Mouse (Mus musculus): ENCODE data around the gene Ints7. TPM values are rescaled to one million over a fixed set of nuclear protein-coding genes. Genes with fewer than 3 reads are reported as not detected.

Gene Ints7
- polyA plus RNA-seq, 2 experiments: 13.5 to 16.8 TPM

DNA sequence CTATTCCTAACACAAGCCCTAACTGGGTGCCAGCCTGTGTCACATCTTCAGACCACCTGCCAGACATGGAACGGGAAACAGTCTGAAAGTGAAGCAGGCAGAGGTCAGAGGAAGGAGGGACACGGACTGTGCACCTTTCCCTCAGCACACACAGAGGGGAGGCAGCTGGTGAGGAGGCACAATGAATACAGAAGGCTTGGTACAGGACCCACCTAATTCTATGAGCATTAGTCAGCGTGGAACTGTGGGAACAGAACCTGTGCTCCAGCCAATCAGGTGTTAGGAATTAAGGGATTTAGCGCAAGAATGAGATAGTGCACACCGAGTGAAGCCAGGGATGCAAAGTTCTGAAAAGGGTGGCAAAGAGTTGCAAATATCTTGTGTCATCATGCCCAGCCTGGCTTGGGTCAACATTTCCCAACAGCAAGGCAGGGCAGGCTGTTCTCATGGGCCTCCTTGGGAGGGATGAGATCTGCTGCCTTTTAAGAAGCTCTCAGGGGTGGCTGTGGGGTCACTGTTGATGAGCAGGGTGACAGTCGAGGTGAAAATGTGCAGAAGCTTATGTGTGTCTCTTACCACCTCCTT, 57.2 kb downstream of the Ints7 start:
- Histone ChIP-seq H3K4me1 (replicated peaks; ENCODE audit: control insufficient read depth in 2 of 2, insufficient read depth in 2 of 2, low read length in 1 of 2) (peaks cover 0 to 3% of the 10 kb centered on the region in 2 experiments; a peak in 1 of 4 replicates), H3K36me3 (replicated peaks; ENCODE audit: control insufficient read depth, insufficient read depth, low read depth) (no peaks in the 10 kb centered on the region), H3K9ac (replicated peaks) (no peak overlapping the region), H3K4me2 (ENCODE audit: low read depth) (no peak overlapping the region), H3K4me3 (ENCODE audit: insufficient read depth in 1 of 2, low read depth in 2 of 2, low read length in 2 of 2) (no peak overlapping the region), H3K27me3 (ENCODE audit: control insufficient read depth, insufficient read depth, low read length) (no peaks in the 10 kb centered on the region), H3K27ac (no peak overlapping the region), H3K9me3 (ENCODE audit: control insufficient read depth, low read length) (no peaks in the 10 kb centered on the region)
- no peak for TF ChIP-seq EP300 (IDR thresholded peaks at IDR 0.05; ENCODE audit: low read depth)
- TF ChIP-seq CTCF (IDR thresholded peaks at IDR 0.05; ENCODE audit: low read depth): no peak
- ATAC-seq (ENCODE audit: insufficient read depth): no peak
- 51% methylated on average over 6 of the region's 6 CpGs for WGBS (ENCODE audit: insufficient replicate concordance)
- DNase-seq (ENCODE audit: low read depth in 3 of 3, low spot score in 3 of 3): no peak

DNA sequence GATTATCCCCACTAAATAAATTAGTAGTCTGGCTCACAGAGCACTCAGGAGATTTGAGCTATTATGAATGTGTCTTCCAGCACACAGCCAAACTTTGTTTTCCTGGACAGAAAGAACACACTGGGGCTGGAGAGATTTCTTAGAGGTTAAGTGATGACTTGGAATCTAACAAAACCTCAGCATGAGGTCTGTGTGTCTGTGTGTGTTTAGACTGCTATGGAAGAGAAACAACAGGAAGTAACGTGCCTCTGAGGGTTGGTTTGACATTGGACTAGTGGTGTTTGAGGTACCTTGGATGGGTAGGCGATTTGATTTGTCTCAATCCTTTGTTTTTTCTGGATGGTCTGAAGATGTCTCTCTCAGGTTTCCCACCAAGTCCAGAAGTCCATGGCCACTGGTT, 58.7 kb downstream of the Ints7 start:
- H3K27me3 ChIP-seq (ENCODE audit: control insufficient read depth, insufficient read depth, low read length): no peaks in the 10 kb centered on the region
- no peak overlapping the region for H3K9ac ChIP-seq (replicated peaks)
- H3K4me1 ChIP-seq (replicated peaks; ENCODE audit: control insufficient read depth in 2 of 2, insufficient read depth in 2 of 2, low read length in 1 of 2): peaks cover 0 to under 1% of the 10 kb centered on the region in 2 experiments; a peak in 1 of 4 replicates
- no peak overlapping the region for H3K27ac ChIP-seq
- H3K4me2 ChIP-seq (ENCODE audit: low read depth): no peak overlapping the region
- 54% methylated on average over 2 of the region's 2 CpGs for WGBS (ENCODE audit: insufficient replicate concordance)
- no peaks in the 10 kb centered on the region for H3K36me3 ChIP-seq (replicated peaks; ENCODE audit: control insufficient read depth, insufficient read depth, low read depth)
- TF ChIP-seq CTCF (IDR thresholded peaks at IDR 0.05; ENCODE audit: low read depth) (no peak), EP300 (IDR thresholded peaks at IDR 0.05; ENCODE audit: low read depth) (no peak)
- H3K9me3 ChIP-seq (ENCODE audit: control insufficient read depth, low read length): no peaks in the 10 kb centered on the region
- H3K4me3 ChIP-seq (ENCODE audit: insufficient read depth in 1 of 2, low read depth in 2 of 2, low read length in 2 of 2): no peak overlapping the region
- no peak for ATAC-seq (ENCODE audit: insufficient read depth)
- no peak for DNase-seq (ENCODE audit: low read depth in 3 of 3, low spot score in 3 of 3)

DNA sequence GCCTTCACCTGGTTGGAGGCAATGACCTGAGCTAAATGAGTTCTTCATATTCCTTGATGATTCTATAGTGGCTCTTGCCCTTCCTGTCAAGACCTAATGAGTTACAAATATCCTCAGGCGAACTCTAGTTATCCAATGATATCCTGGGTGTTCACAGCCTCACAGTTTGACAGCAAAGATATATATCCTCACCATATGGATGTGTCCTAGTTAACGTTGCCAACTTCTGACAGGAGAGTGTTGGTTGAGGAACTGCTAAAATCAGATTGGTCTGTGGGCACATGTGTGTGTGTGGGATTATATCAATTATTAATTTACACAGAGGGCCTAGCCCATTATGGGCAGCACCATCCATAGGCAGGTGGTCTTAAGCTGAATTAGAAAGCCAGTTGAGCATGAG, 63.0 kb downstream of the Ints7 start:
- Histone ChIP-seq H3K36me3 (replicated peaks; ENCODE audit: control insufficient read depth, insufficient read depth, low read depth) (no peaks in the 10 kb centered on the region), H3K4me3 (ENCODE audit: insufficient read depth in 1 of 2, low read depth in 2 of 2, low read length in 2 of 2) (no peak overlapping the region), H3K9me3 (ENCODE audit: control insufficient read depth, low read length) (no peaks in the 10 kb centered on the region), H3K27ac (no peak overlapping the region), H3K9ac (replicated peaks) (no peak overlapping the region), H3K4me2 (ENCODE audit: low read depth) (no peak overlapping the region), H3K4me1 (replicated peaks; ENCODE audit: control insufficient read depth in 2 of 2, insufficient read depth in 2 of 2, low read length in 1 of 2) (peaks cover 0 to 13% of the 10 kb centered on the region in 2 experiments; a peak in 2 of 4 replicates), H3K27me3 (ENCODE audit: control insufficient read depth, insufficient read depth, low read length) (no peaks in the 10 kb centered on the region)
- TF ChIP-seq CTCF (IDR thresholded peaks at IDR 0.05; ENCODE audit: low read depth) (no peak), EP300 (IDR thresholded peaks at IDR 0.05; ENCODE audit: low read depth) (no peak)
- ATAC-seq (ENCODE audit: insufficient read depth) (no peak), DNase-seq (ENCODE audit: low read depth in 3 of 3, low spot score in 3 of 3) (no peak)
- WGBS (ENCODE audit: insufficient replicate concordance): 45% methylated on average over 2 of the region's 2 CpGs

DNA sequence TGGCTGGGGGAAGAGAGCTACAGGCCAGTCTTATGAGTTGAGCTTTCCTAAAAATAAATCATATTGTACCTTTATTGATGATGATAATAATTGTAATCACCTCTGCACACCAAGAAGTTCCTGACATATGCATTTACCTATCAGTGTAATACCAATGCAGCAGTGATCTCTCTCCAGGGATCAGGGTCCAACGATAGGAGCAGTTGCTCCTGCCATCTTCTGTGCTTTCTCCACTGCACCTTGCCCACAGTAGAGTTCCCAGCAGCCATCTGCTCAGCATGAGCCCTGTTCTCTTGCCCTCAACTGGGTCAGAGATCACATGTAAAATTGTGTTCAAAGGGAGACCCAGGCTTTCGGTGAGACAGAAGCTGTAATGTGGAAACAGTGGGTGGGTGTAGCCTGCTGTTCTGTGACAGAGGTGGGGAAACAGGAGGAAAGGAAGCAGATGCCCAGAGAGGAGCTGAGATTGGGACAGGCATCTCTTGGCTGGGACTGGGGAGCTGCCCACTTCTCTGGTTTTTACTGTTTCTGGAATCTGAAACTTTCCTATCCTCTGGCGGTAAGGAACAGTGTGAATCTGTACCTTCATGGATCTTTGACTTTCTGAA, 63.9 kb downstream of the Ints7 start:
- Histone ChIP-seq H3K4me2 (ENCODE audit: low read depth) (no peak overlapping the region), H3K9me3 (ENCODE audit: control insufficient read depth, low read length) (no peaks in the 10 kb centered on the region), H3K4me3 (ENCODE audit: insufficient read depth in 1 of 2, low read depth in 2 of 2, low read length in 2 of 2) (no peak overlapping the region), H3K4me1 (replicated peaks; ENCODE audit: control insufficient read depth in 2 of 2, insufficient read depth in 2 of 2, low read length in 1 of 2) (peaks cover 0 to 13% of the 10 kb centered on the region in 2 experiments; a peak in 2 of 4 replicates), H3K9ac (replicated peaks) (no peak overlapping the region), H3K27me3 (ENCODE audit: control insufficient read depth, insufficient read depth, low read length) (no peaks in the 10 kb centered on the region), H3K27ac (no peak overlapping the region), H3K36me3 (replicated peaks; ENCODE audit: control insufficient read depth, insufficient read depth, low read depth) (no peaks in the 10 kb centered on the region)
- WGBS (ENCODE audit: insufficient replicate concordance): 59% methylated on average over 3 of the region's 3 CpGs
- no peak for ATAC-seq (ENCODE audit: insufficient read depth)
- no peak for DNase-seq (ENCODE audit: low read depth in 3 of 3, low spot score in 3 of 3)
- no peak for TF ChIP-seq EP300 (IDR thresholded peaks at IDR 0.05; ENCODE audit: low read depth)
- TF ChIP-seq CTCF (IDR thresholded peaks at IDR 0.05; ENCODE audit: low read depth): no peak

DNA sequence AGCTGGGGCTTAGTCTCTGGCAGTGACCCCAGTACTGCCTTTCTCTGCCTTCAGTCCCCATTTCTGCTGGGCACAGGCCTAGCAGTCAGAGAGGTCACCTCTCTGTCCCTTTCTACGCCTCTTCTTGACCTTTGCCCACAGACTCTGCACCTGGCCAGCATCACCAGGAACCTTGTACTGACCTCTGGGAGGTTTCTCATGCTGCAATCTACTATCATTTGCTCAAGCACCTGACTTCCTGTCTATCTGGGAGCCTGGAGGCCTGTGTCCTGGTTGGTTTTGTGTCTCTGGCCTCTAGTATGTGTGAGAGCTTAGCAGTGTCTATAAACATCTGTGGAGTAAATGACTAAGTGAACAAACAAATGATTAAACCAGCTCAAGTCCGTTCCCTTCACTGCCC, 64.7 kb downstream of the Ints7 start:
- ATAC-seq (ENCODE audit: insufficient read depth) (peak; percentile 49; the same call in 1 of the 2 replicates), DNase-seq (ENCODE audit: low read depth in 3 of 3, low spot score in 3 of 3) (peak in 1 of 3 experiments; percentile 24)
- no peak overlapping the region for H3K9ac ChIP-seq (replicated peaks)
- WGBS (ENCODE audit: insufficient replicate concordance): 49% methylated on average over 2 of the region's 2 CpGs
- H3K4me1 ChIP-seq (replicated peaks; ENCODE audit: control insufficient read depth in 2 of 2, insufficient read depth in 2 of 2, low read length in 1 of 2): peaks cover 0 to 13% of the 10 kb centered on the region in 2 experiments; a peak in 2 of 4 replicates
- no peaks in the 10 kb centered on the region for H3K27me3 ChIP-seq (ENCODE audit: control insufficient read depth, insufficient read depth, low read length)
- H3K4me3 ChIP-seq (ENCODE audit: insufficient read depth in 1 of 2, low read depth in 2 of 2, low read length in 2 of 2): no peak overlapping the region
- no peaks in the 10 kb centered on the region for H3K9me3 ChIP-seq (ENCODE audit: control insufficient read depth, low read length)
- H3K4me2 ChIP-seq (ENCODE audit: low read depth): no peak overlapping the region
- no peaks in the 10 kb centered on the region for H3K36me3 ChIP-seq (replicated peaks; ENCODE audit: control insufficient read depth, insufficient read depth, low read depth)
- no peak overlapping the region for H3K27ac ChIP-seq
- TF ChIP-seq EP300 (IDR thresholded peaks at IDR 0.05; ENCODE audit: low read depth) (no peak), CTCF (IDR thresholded peaks at IDR 0.05; ENCODE audit: low read depth) (no peak)

All from liver, embryonic 14.5 days (tissue).